Mouse (Mus musculus): ENCODE results near the gene Ufl1. TPM values are rescaled to one million over a fixed set of nuclear protein-coding genes. Genes with fewer than 3 reads are reported as not detected.
"Not testable (repeated sequence)": the region's sequence is repeated elsewhere in the genome, so short reads cannot be mapped to it uniquely, and the experiment has no call there.

The Ufl1 gene
- polyA plus RNA-seq, 1 experiment from 2014 or later: 41.4 TPM

GRCm38 (mm10) chr4:25233767-25234166, 47.9 kb downstream of the Ufl1 start:
- not testable (repeated sequence) for ATAC-seq (replicated peaks); H3K36me3 ChIP-seq (replicated peaks); H3K4me2 ChIP-seq; H3K4me1 ChIP-seq; H3K4me3 ChIP-seq; H3K27ac ChIP-seq; H3K9me3 ChIP-seq; H3K27me3 ChIP-seq (replicated peaks); H3K9ac ChIP-seq
- WGBS: 89% methylated on average over 1 of the region's 1 CpGs

- no peaks in the 10 kb centered on the region for H3K27me3 ChIP-seq (replicated peaks)
- no peaks in the 10 kb centered on the region for H3K9me3 ChIP-seq
- 87% methylated on average over 3 of the region's 3 CpGs for WGBS
- no peak overlapping the region for H3K4me3 ChIP-seq
- ATAC-seq (replicated peaks): no peak
- no peak overlapping the region for H3K27ac ChIP-seq
- H3K9ac ChIP-seq: no peak overlapping the region
- H3K4me1 ChIP-seq: no peaks in the 10 kb centered on the region
- no peaks in the 10 kb centered on the region for H3K36me3 ChIP-seq (replicated peaks)
- no peak overlapping the region for H3K4me2 ChIP-seq
Observed at GRCm38 (mm10) chr4:25232546-25232945, 49.1 kb downstream of the Ufl1 start.

- Histone ChIP-seq H3K9me3 (no peaks in the 10 kb centered on the region), H3K9ac (no peak overlapping the region), H3K4me3 (no peak overlapping the region), H3K4me1 (no peaks in the 10 kb centered on the region), H3K4me2 (no peak overlapping the region), H3K27me3 (replicated peaks) (no peaks in the 10 kb centered on the region), H3K36me3 (replicated peaks) (no peaks in the 10 kb centered on the region), H3K27ac (no peak overlapping the region)
- ATAC-seq (replicated peaks): no peak
- 0% methylated on average over 1 of the region's 1 CpGs for WGBS
Observed at GRCm38 (mm10) chr4:25227527-25227926, 54.1 kb downstream of the Ufl1 start.

GRCm38 (mm10) chr4:25221927-25222326, 59.7 kb downstream of the Ufl1 start:
- no peaks in the 10 kb centered on the region for H3K9me3 ChIP-seq
- no peak for ATAC-seq (replicated peaks)

GRCm38 (mm10) chr4:25213451-25213850, 68.2 kb downstream of the Ufl1 start:
- H3K4me1 ChIP-seq: no peaks in the 10 kb centered on the region
- H3K36me3 ChIP-seq (replicated peaks): no peaks in the 10 kb centered on the region
- H3K27ac ChIP-seq: no peak overlapping the region
- no peaks in the 10 kb centered on the region for H3K27me3 ChIP-seq (replicated peaks)
- no peak for ATAC-seq (replicated peaks)
- no peak overlapping the region for H3K4me3 ChIP-seq
- no peaks in the 10 kb centered on the region for H3K9me3 ChIP-seq
- no peak overlapping the region for H3K4me2 ChIP-seq
- 53% methylated on average over 5 of the region's 5 CpGs for WGBS
- no peak overlapping the region for H3K9ac ChIP-seq

More at GRCm38 (mm10) chr4:25221927-25222326, 59.7 kb downstream of the Ufl1 start:
- Histone ChIP-seq H3K36me3 (replicated peaks) (no peaks in the 10 kb centered on the region), H3K9ac (no peak overlapping the region), H3K4me1 (no peaks in the 10 kb centered on the region), H3K4me3 (no peak overlapping the region), H3K27ac (no peak overlapping the region), H3K27me3 (replicated peaks) (no peaks in the 10 kb centered on the region), H3K4me2 (no peak overlapping the region)

GRCm38 (mm10) chr4:25206166-25206565, 75.5 kb downstream of the Ufl1 start:
- H3K27ac ChIP-seq: no peak overlapping the region
- no peaks in the 10 kb centered on the region for H3K9me3 ChIP-seq
- no peak overlapping the region for H3K4me2 ChIP-seq
- 43% methylated on average over 4 of the region's 4 CpGs for WGBS
- no peaks in the 10 kb centered on the region for H3K4me1 ChIP-seq
- no peaks in the 10 kb centered on the region for H3K36me3 ChIP-seq (replicated peaks)
- no peaks in the 10 kb centered on the region for H3K27me3 ChIP-seq (replicated peaks)
- H3K4me3 ChIP-seq: no peak overlapping the region
- no peak overlapping the region for H3K9ac ChIP-seq
- ATAC-seq (replicated peaks): 0 out of 2 replicates have a peak, but pooled peaks have one; percentile 50

Other genes with a start within 250 kb of the Ufl1 start
- 0.26 TPM in 1 of 2 replicates, not detected in the other for gene Fhl5, start 38.9 kb downstream of the Ufl1 start, polyA plus RNA-seq (2015; fragmentation: Nextera tagmentation; extraction: Ambion mirVana)

Data from midbrain, embryonic 15.5 days (tissue).